Mouse (Mus musculus) activated CD4-positive, CD25-positive, alpha-beta regulatory T cell, adult 4 months (primary cell): ENCODE measurements around the gene Ccdc160. TPM values are rescaled to one million over a fixed set of nuclear protein-coding genes. Genes with fewer than 3 reads are reported as not detected.
A peak's percentile ranks its signal among the peaks of the same experiment; 100 is the strongest.

Experiments
- ATAC-seq: one replicate; pipeline ENCODE4 v1.8.0; 2017
- polyA plus RNA-seq, 2 experiments: library from polyadenylated mRNA; unstranded; fragments of 100-300 nt; shearing (Covaris generic); gene quantifications; one replicate each; pipeline ENCODE4 v1.2.1; 2017

Gene Ccdc160
- not detected for polyA plus RNA-seq

GRCm38 (mm10) chrX:52790980-52791593 is at the start of gene Ccdc160:
Ccdc160 (plus strand) TSS chrX:52791200.
- ATAC-seq, result no peak

- no peak for ATAC-seq
Measured at GRCm38 (mm10) chrX:52743781-52744180, 47.2 kb upstream of the Ccdc160 start.

GRCm38 (mm10) chrX:52744201-52745051 is 46.6 kb upstream of the Ccdc160 start:
- ATAC-seq, result peak; percentile 73

- ATAC-seq, result peak; percentile 6
Measured at GRCm38 (mm10) chrX:52745462-52745861, 45.5 kb upstream of the Ccdc160 start.

GRCm38 (mm10) chrX:52745917-52746316 is 45.1 kb upstream of the Ccdc160 start:
- ATAC-seq, result no peak

GRCm38 (mm10) chrX:52746849-52747248 is 44.2 kb upstream of the Ccdc160 start:
- ATAC-seq, result no peak

GRCm38 (mm10) chrX:52753491-52754085 is 37.4 kb upstream of the Ccdc160 start:
- no peak for ATAC-seq

GRCm38 (mm10) chrX:52757164-52757563 is 33.8 kb upstream of the Ccdc160 start:
- peak; percentile 48 for ATAC-seq

GRCm38 (mm10) chrX:52759232-52759631 is 31.8 kb upstream of the Ccdc160 start:
- ATAC-seq, result no peak

GRCm38 (mm10) chrX:52760191-52760945 is 30.6 kb upstream of the Ccdc160 start:
- ATAC-seq, result peak; percentile 90

GRCm38 (mm10) chrX:52762221-52762620 is 28.8 kb upstream of the Ccdc160 start:
- no peak for ATAC-seq

GRCm38 (mm10) chrX:52775973-52776372 is 15.0 kb upstream of the Ccdc160 start:
- peak; percentile 68 for ATAC-seq

- ATAC-seq, result no peak
Measured at GRCm38 (mm10) chrX:52777671-52778070, 13.3 kb upstream of the Ccdc160 start.

GRCm38 (mm10) chrX:52783898-52784297 is 7.1 kb upstream of the Ccdc160 start:
- ATAC-seq, result no peak

- ATAC-seq, result no peak
Measured at GRCm38 (mm10) chrX:52791944-52792719, 1.1 kb downstream of the Ccdc160 start.

- no peak for ATAC-seq
Measured at GRCm38 (mm10) chrX:52792861-52793260, 1.9 kb downstream of the Ccdc160 start.

GRCm38 (mm10) chrX:52795816-52796215 is 4.8 kb downstream of the Ccdc160 start:
- ATAC-seq, result no peak

- ATAC-seq, result no peak
Measured at GRCm38 (mm10) chrX:52797031-52797625, 6.1 kb downstream of the Ccdc160 start.

GRCm38 (mm10) chrX:52798255-52798654 is 7.3 kb downstream of the Ccdc160 start:
- ATAC-seq, result no peak

GRCm38 (mm10) chrX:52799566-52799965 is 8.6 kb downstream of the Ccdc160 start:
- ATAC-seq, result no peak

GRCm38 (mm10) chrX:52819338-52819737 is 28.3 kb downstream of the Ccdc160 start:
- no peak for ATAC-seq
